Mouse (Mus musculus): ENCODE data around the gene Olfr898. TPM values are rescaled to one million over a fixed set of nuclear protein-coding genes. Genes with fewer than 3 reads are reported as not detected.

Olfr898 gene
- not detected in 2 replicates for polyA plus RNA-seq (2014; fragmentation: Nextera tagmentation; extraction: Ambion mirVana)

DNA sequence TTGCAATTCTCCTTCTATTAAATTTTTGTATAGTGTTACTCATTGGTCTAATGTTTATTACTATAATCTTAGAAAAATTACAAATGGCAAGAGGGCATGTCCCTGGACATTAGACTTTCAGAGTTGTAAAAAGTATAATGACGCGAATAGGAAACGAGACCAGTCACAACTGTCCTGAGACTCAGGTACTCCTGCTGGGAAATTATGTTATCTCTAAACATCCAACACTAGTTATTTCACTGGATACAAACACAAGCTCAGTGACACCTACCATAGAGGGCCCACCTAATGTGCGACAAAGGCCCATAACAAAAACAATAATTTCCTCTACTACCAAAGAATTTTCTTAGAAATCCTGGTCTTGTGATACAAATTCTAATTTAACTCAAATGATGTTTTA lies at the start of gene Olfr898:
Gene Olfr898, plus strand, starts transcription at position 301 of the 400 bp plus-strand sequence.
- no peaks in the 10 kb centered on the region for H3K9me3 ChIP-seq (ENCODE audit: control insufficient read depth, low read length)
- no peak within 1 kb of the TSS for H3K9ac ChIP-seq (ENCODE audit: low read length)
- no peak within 1 kb of the TSS for H3K4me2 ChIP-seq (ENCODE audit: low read depth, severe bottlenecking)
- H3K4me3 ChIP-seq (ENCODE audit: low read depth, low read length), result no peak within 1 kb of the TSS
- no peaks in the 10 kb centered on the region for H3K4me1 ChIP-seq (ENCODE audit: control insufficient read depth, insufficient read depth, low read length)
- H3K27me3 ChIP-seq (ENCODE audit: control insufficient read depth, insufficient read depth, low read length), result no peaks in the 10 kb centered on the region
- H3K36me3 ChIP-seq (ENCODE audit: control insufficient read depth, insufficient read depth, low read length), result no peaks in the 10 kb centered on the region
- ATAC-seq (ENCODE audit: insufficient number of reproducible peaks, low FRiP score, low TSS enrichment, low read depth), result no peak
- 88% methylated on average over 4 of the region's 4 CpGs for WGBS
- no peak within 1 kb of the TSS for H3K27ac ChIP-seq (replicated peaks; ENCODE audit: low read depth, low read length)
- no peak for DNase-seq (ENCODE audit: low spot score)

DNA sequence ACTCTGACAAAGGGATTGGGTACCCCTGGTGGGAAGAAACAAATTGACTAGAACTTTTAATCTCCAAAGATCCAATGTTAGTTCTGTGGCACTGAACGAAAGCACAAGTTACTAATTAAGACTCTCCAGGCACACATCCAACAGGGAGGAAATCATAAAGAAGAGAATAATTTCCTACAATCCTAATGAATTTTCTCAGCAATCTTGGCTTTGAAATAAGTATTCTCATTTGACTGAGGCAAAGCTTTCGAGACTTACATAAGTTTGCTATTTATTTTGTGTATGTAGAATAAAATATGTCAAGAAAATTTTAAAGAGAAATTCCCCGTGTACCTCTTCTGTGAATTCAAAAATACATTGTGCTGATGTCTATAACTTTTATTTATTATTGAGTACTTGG lies 19.5 kb upstream of the Olfr898 start, which contains the start of gene Olfr25:
Gene Olfr25, plus strand, starts transcription at position 301 of the 400 bp plus-strand sequence.
- Histone ChIP-seq H3K27me3 (ENCODE audit: control insufficient read depth, insufficient read depth, low read length) (no peaks in the 10 kb centered on the region), H3K36me3 (ENCODE audit: control insufficient read depth, insufficient read depth, low read length) (no peaks in the 10 kb centered on the region), H3K4me3 (ENCODE audit: low read depth, low read length) (no peak within 1 kb of the TSS), H3K4me2 (ENCODE audit: low read depth, severe bottlenecking) (no peak within 1 kb of the TSS), H3K9ac (ENCODE audit: low read length) (no peak within 1 kb of the TSS), H3K9me3 (ENCODE audit: control insufficient read depth, low read length) (no peaks in the 10 kb centered on the region), H3K4me1 (ENCODE audit: control insufficient read depth, insufficient read depth, low read length) (no peaks in the 10 kb centered on the region), H3K27ac (replicated peaks; ENCODE audit: low read depth, low read length) (no peak within 1 kb of the TSS)
- 80% methylated on average over 3 of the region's 3 CpGs for WGBS
- DNase-seq (ENCODE audit: low spot score) (no peak), ATAC-seq (ENCODE audit: insufficient number of reproducible peaks, low FRiP score, low TSS enrichment, low read depth) (no peak)

DNA sequence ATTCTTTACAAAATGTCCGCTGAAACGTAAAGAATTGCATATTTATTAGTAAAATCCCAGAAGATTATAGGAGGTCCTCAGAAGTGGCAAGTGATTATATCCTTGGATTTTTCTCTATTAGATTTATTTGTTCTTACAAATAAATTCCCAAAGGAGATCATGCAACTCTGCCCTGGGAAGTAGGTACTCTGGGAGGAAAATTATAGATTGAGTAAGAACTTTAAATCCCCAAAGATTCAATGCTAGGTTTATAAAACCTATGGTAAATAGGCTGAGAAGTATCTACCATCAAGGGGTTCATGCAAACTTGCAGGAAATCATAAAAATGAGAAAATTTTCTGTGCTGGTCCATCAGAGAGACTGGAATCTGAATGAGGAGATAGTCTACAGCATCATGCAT lies 18.4 kb downstream of the Olfr898 start, which contains the start of gene Olfr250:
Gene Olfr250, plus strand, starts transcription at position 301 of the 400 bp plus-strand sequence.
- no peaks in the 10 kb centered on the region for H3K4me1 ChIP-seq (ENCODE audit: control insufficient read depth, insufficient read depth, low read length)
- WGBS, result 90% methylated on average over 2 of the region's 2 CpGs
- H3K4me3 ChIP-seq (ENCODE audit: low read depth, low read length), result no peak within 1 kb of the TSS
- no peak within 1 kb of the TSS for H3K9ac ChIP-seq (ENCODE audit: low read length)
- no peak for ATAC-seq (ENCODE audit: insufficient number of reproducible peaks, low FRiP score, low TSS enrichment, low read depth)
- no peaks in the 10 kb centered on the region for H3K9me3 ChIP-seq (ENCODE audit: control insufficient read depth, low read length)
- H3K27ac ChIP-seq (replicated peaks; ENCODE audit: low read depth, low read length), result no peak within 1 kb of the TSS
- DNase-seq (ENCODE audit: low spot score), result no peak
- H3K36me3 ChIP-seq (ENCODE audit: control insufficient read depth, insufficient read depth, low read length), result no peaks in the 10 kb centered on the region
- no peak within 1 kb of the TSS for H3K4me2 ChIP-seq (ENCODE audit: low read depth, severe bottlenecking)
- H3K27me3 ChIP-seq (ENCODE audit: control insufficient read depth, insufficient read depth, low read length), result no peaks in the 10 kb centered on the region

DNA sequence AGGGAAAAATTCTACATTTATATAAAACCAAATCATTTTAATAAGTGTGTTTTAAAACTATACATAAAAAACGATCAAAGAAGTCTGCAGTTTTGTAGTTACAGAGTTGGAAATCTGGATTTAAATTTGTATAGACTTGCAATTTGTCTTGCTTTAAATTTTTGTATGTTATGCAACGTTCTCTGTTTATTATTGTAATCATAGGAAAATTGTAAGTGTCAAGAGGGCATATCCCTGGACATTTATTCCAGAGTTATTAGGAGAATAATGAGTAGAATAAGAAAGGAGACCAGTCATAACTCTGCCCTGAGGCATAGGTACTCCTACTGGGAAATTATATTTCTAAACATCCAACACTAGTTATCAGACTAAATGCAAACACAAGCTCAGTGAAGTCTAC lies 28.6 kb downstream of the Olfr898 start, which contains the start of gene Olfr251:
Gene Olfr251, plus strand, starts transcription at position 301 of the 400 bp plus-strand sequence.
- H3K4me3 ChIP-seq (ENCODE audit: low read depth, low read length), result no peak within 1 kb of the TSS
- DNase-seq (ENCODE audit: low spot score) (no peak), ATAC-seq (ENCODE audit: insufficient number of reproducible peaks, low FRiP score, low TSS enrichment, low read depth) (no peak)
- no peak within 1 kb of the TSS for H3K9ac ChIP-seq (ENCODE audit: low read length)
- H3K27ac ChIP-seq (replicated peaks; ENCODE audit: low read depth, low read length), result no peak within 1 kb of the TSS
- no peak within 1 kb of the TSS for H3K4me2 ChIP-seq (ENCODE audit: low read depth, severe bottlenecking)
- H3K4me1 ChIP-seq (ENCODE audit: control insufficient read depth, insufficient read depth, low read length), result no peaks in the 10 kb centered on the region
- 66% methylated on average over 2 of the region's 2 CpGs for WGBS
- H3K36me3 ChIP-seq (ENCODE audit: control insufficient read depth, insufficient read depth, low read length), result no peaks in the 10 kb centered on the region
- no peaks in the 10 kb centered on the region for H3K27me3 ChIP-seq (ENCODE audit: control insufficient read depth, insufficient read depth, low read length)
- no peaks in the 10 kb centered on the region for H3K9me3 ChIP-seq (ENCODE audit: control insufficient read depth, low read length)

DNA sequence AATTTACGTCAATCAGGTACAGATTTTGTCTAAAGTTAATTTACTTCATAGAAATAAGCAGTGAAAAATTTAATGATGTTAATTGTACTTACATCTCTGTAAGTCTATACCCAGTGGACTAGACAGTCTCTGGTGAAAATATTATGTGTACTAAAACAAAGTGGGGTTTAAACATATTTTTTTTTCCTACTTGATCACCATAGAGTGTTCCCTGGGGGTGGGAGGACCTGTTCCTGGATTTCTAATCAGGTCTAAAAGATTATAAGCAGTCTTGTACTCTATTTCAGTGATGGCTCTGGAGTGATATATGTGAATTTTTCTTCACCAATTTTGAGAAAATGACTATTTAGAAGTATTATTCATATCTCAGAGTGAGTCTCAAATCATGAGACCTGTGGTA lies 53.2 kb downstream of the Olfr898 start, which contains the start of gene Olfr147:
Gene Olfr147, plus strand, starts transcription at position 301 of the 400 bp plus-strand sequence.
- no peak within 1 kb of the TSS for H3K9ac ChIP-seq (ENCODE audit: low read length)
- no peak within 1 kb of the TSS for H3K4me2 ChIP-seq (ENCODE audit: low read depth, severe bottlenecking)
- H3K4me1 ChIP-seq (ENCODE audit: control insufficient read depth, insufficient read depth, low read length), result no peaks in the 10 kb centered on the region
- H3K36me3 ChIP-seq (ENCODE audit: control insufficient read depth, insufficient read depth, low read length), result no peaks in the 10 kb centered on the region
- no peak within 1 kb of the TSS for H3K27ac ChIP-seq (replicated peaks; ENCODE audit: low read depth, low read length)
- no peaks in the 10 kb centered on the region for H3K9me3 ChIP-seq (ENCODE audit: control insufficient read depth, low read length)
- DNase-seq (ENCODE audit: low spot score) (no peak), ATAC-seq (ENCODE audit: insufficient number of reproducible peaks, low FRiP score, low TSS enrichment, low read depth) (no peak)
- no peaks in the 10 kb centered on the region for H3K27me3 ChIP-seq (ENCODE audit: control insufficient read depth, insufficient read depth, low read length)
- H3K4me3 ChIP-seq (ENCODE audit: low read depth, low read length), result no peak within 1 kb of the TSS
- WGBS, result 94% methylated on average over 1 of the region's 1 CpGs

Other genes starting within 250 kb of the Olfr898 start
- not detected in 2 replicates for gene Olfr888, start 240.3 kb upstream of the Olfr898 start, polyA plus RNA-seq (2014; fragmentation: Nextera tagmentation; extraction: Ambion mirVana)
- gene Olfr889, start 233.2 kb upstream of the Olfr898 start, polyA plus RNA-seq (2014; fragmentation: Nextera tagmentation; extraction: Ambion mirVana), result 0.07 TPM in 2 replicates
- not detected in 2 replicates for gene Olfr890, start 205.9 kb upstream of the Olfr898 start, polyA plus RNA-seq (2014; fragmentation: Nextera tagmentation; extraction: Ambion mirVana)
- not detected in 2 replicates for gene Olfr891, start 167.6 kb upstream of the Olfr898 start, polyA plus RNA-seq (2014; fragmentation: Nextera tagmentation; extraction: Ambion mirVana)
- not detected in 2 replicates for gene Olfr893, start 140.0 kb upstream of the Olfr898 start, polyA plus RNA-seq (2014; fragmentation: Nextera tagmentation; extraction: Ambion mirVana)
- not detected in 2 replicates for gene Olfr894, start 130.4 kb upstream of the Olfr898 start, polyA plus RNA-seq (2014; fragmentation: Nextera tagmentation; extraction: Ambion mirVana)
- not detected in 2 replicates for gene Olfr143, start 95.6 kb upstream of the Olfr898 start, polyA plus RNA-seq (2014; fragmentation: Nextera tagmentation; extraction: Ambion mirVana)
- not detected in 2 replicates for gene Olfr895, start 80.6 kb upstream of the Olfr898 start, polyA plus RNA-seq (2014; fragmentation: Nextera tagmentation; extraction: Ambion mirVana)
- gene Olfr896-ps1, start 57.3 kb upstream of the Olfr898 start, polyA plus RNA-seq (2014; fragmentation: Nextera tagmentation; extraction: Ambion mirVana), result not detected in 2 replicates
- gene Olfr25, start 19.4 kb upstream of the Olfr898 start, polyA plus RNA-seq (2014; fragmentation: Nextera tagmentation; extraction: Ambion mirVana), result not detected in 2 replicates
- not detected in 2 replicates for gene Olfr250, start 18.5 kb downstream of the Olfr898 start, polyA plus RNA-seq (2014; fragmentation: Nextera tagmentation; extraction: Ambion mirVana)
- gene Olfr251, start 28.7 kb downstream of the Olfr898 start, polyA plus RNA-seq (2014; fragmentation: Nextera tagmentation; extraction: Ambion mirVana), result not detected in 2 replicates
- gene Olfr147, start 53.3 kb downstream of the Olfr898 start, polyA plus RNA-seq (2014; fragmentation: Nextera tagmentation; extraction: Ambion mirVana), result not detected in 2 replicates
- not detected in 2 replicates for gene Olfr901, start 81.0 kb downstream of the Olfr898 start, polyA plus RNA-seq (2014; fragmentation: Nextera tagmentation; extraction: Ambion mirVana)
- not detected in 2 replicates for gene Olfr902, start 99.2 kb downstream of the Olfr898 start, polyA plus RNA-seq (2014; fragmentation: Nextera tagmentation; extraction: Ambion mirVana)
- not detected in 2 replicates for gene Olfr904, start 114.7 kb downstream of the Olfr898 start, polyA plus RNA-seq (2014; fragmentation: Nextera tagmentation; extraction: Ambion mirVana)
- gene Olfr905, start 122.7 kb downstream of the Olfr898 start, polyA plus RNA-seq (2014; fragmentation: Nextera tagmentation; extraction: Ambion mirVana), result not detected in 2 replicates
- gene Olfr906, start 138.7 kb downstream of the Olfr898 start, polyA plus RNA-seq (2014; fragmentation: Nextera tagmentation; extraction: Ambion mirVana), result not detected in 2 replicates
- gene Olfr907, start 147.4 kb downstream of the Olfr898 start, polyA plus RNA-seq (2014; fragmentation: Nextera tagmentation; extraction: Ambion mirVana), result not detected in 2 replicates
- gene Olfr911-ps1, start 173.2 kb downstream of the Olfr898 start, polyA plus RNA-seq (2014; fragmentation: Nextera tagmentation; extraction: Ambion mirVana), result not detected in 2 replicates
- not detected in 2 replicates for gene Olfr910, start 189.4 kb downstream of the Olfr898 start, polyA plus RNA-seq (2014; fragmentation: Nextera tagmentation; extraction: Ambion mirVana)
- gene Olfr912, start 231.8 kb downstream of the Olfr898 start, polyA plus RNA-seq (2014; fragmentation: Nextera tagmentation; extraction: Ambion mirVana), result not detected in 2 replicates
- gene Olfr913, start 244.3 kb downstream of the Olfr898 start, polyA plus RNA-seq (2014; fragmentation: Nextera tagmentation; extraction: Ambion mirVana), result not detected in 2 replicates